Mouse (Mus musculus): ENCODE measurements around the gene Dpy19l3. TPM values are rescaled to one million over a fixed set of nuclear protein-coding genes. Genes with fewer than 3 reads are reported as not detected.
A peak's percentile ranks its signal among the peaks of the same experiment; 100 is the strongest.

Gene Dpy19l3
- polyA plus RNA-seq, 1 experiment from 2014 or later = 42.5 TPM

- Histone ChIP-seq H3K27me3 (no peaks in the 10 kb centered on the region), H3K9ac (no peak overlapping the region), H3K4me2 (no peak overlapping the region), H3K36me3 (replicated peaks) (peaks cover 65% of the 10 kb centered on the region), H3K9me3 (no peaks in the 10 kb centered on the region), H3K27ac (no peak overlapping the region), H3K4me3 (replicated peaks) (no peak overlapping the region), H3K4me1 (no peaks in the 10 kb centered on the region)
- ATAC-seq (ENCODE audit: low FRiP score) = no peak
- 88% methylated on average over 8 of the region's 8 CpGs for WGBS
Observed at GRCm38 (mm10) chr7:35718421-35719178, 35.7 kb downstream of the Dpy19l3 start.

- WGBS = 94% methylated on average over 5 of the region's 5 CpGs
- no peak for ATAC-seq (ENCODE audit: low FRiP score)
- H3K27me3 ChIP-seq = no peaks in the 10 kb centered on the region
- H3K4me3 ChIP-seq (replicated peaks) = no peak overlapping the region
- no peaks in the 10 kb centered on the region for H3K4me1 ChIP-seq
- H3K27ac ChIP-seq = no peak overlapping the region
- no peak overlapping the region for H3K4me2 ChIP-seq
- H3K36me3 ChIP-seq (replicated peaks) = peaks cover 62% of the 10 kb centered on the region
- H3K9me3 ChIP-seq = no peaks in the 10 kb centered on the region
- no peak overlapping the region for H3K9ac ChIP-seq
Observed at GRCm38 (mm10) chr7:35710366-35710765, 43.9 kb downstream of the Dpy19l3 start.

GRCm38 (mm10) chr7:35708101-35708500 lies 46.2 kb downstream of the Dpy19l3 start:
- no peak for ATAC-seq (ENCODE audit: low FRiP score)
- no peaks in the 10 kb centered on the region for H3K27me3 ChIP-seq
- WGBS = 93% methylated on average over 16 of the region's 16 CpGs
- no peaks in the 10 kb centered on the region for H3K9me3 ChIP-seq
- no peak overlapping the region for H3K9ac ChIP-seq
- H3K4me1 ChIP-seq = no peaks in the 10 kb centered on the region
- no peak overlapping the region for H3K4me3 ChIP-seq (replicated peaks)
- H3K36me3 ChIP-seq (replicated peaks) = peaks cover 54% of the 10 kb centered on the region
- no peak overlapping the region for H3K4me2 ChIP-seq
- no peak overlapping the region for H3K27ac ChIP-seq

- no peak overlapping the region for H3K27ac ChIP-seq
- H3K27me3 ChIP-seq = no peaks in the 10 kb centered on the region
- no peaks in the 10 kb centered on the region for H3K4me1 ChIP-seq
- no peaks in the 10 kb centered on the region for H3K9me3 ChIP-seq
- H3K36me3 ChIP-seq (replicated peaks) = peaks cover 50% of the 10 kb centered on the region
- H3K9ac ChIP-seq = no peak overlapping the region
- ATAC-seq (ENCODE audit: low FRiP score) = no peak
- H3K4me3 ChIP-seq (replicated peaks) = no peak overlapping the region
- H3K4me2 ChIP-seq = no peak overlapping the region
- WGBS = 91% methylated on average over 8 of the region's 8 CpGs
Observed at GRCm38 (mm10) chr7:35699005-35699404, 55.2 kb downstream of the Dpy19l3 start.

GRCm38 (mm10) chr7:35698073-35698472 lies 56.2 kb downstream of the Dpy19l3 start:
- WGBS = 100% methylated on average over 1 of the region's 1 CpGs
- Histone ChIP-seq H3K4me1 (no peaks in the 10 kb centered on the region), H3K4me2 (no peak overlapping the region), H3K36me3 (replicated peaks) (peaks cover 42% of the 10 kb centered on the region), H3K4me3 (replicated peaks) (no peak overlapping the region), H3K27me3 (no peaks in the 10 kb centered on the region), H3K9ac (no peak overlapping the region), H3K9me3 (no peaks in the 10 kb centered on the region), H3K27ac (no peak overlapping the region)
- ATAC-seq (ENCODE audit: low FRiP score) = no peak

- 94% methylated on average over 12 of the region's 12 CpGs for WGBS
- Histone ChIP-seq H3K4me3 (replicated peaks) (no peak overlapping the region), H3K4me2 (no peak overlapping the region), H3K9me3 (no peaks in the 10 kb centered on the region), H3K27ac (no peak overlapping the region), H3K27me3 (no peaks in the 10 kb centered on the region), H3K9ac (no peak overlapping the region), H3K4me1 (peaks cover 18% of the 10 kb centered on the region), H3K36me3 (replicated peaks) (peaks cover 38% of the 10 kb centered on the region)
- no peak for ATAC-seq (ENCODE audit: low FRiP score)
Observed at GRCm38 (mm10) chr7:35692641-35693040, 61.6 kb downstream of the Dpy19l3 start.

- Histone ChIP-seq H3K27ac (peak overlapping the region; percentile 66; the same call in 1 of the 2 replicates), H3K36me3 (replicated peaks) (peaks cover 38% of the 10 kb centered on the region), H3K4me3 (replicated peaks) (no peak overlapping the region), H3K27me3 (no peaks in the 10 kb centered on the region), H3K4me1 (peaks cover 24% of the 10 kb centered on the region), H3K4me2 (no peak overlapping the region), H3K9me3 (no peaks in the 10 kb centered on the region), H3K9ac (no peak overlapping the region)
- 69% methylated on average over 14 of the region's 14 CpGs for WGBS
- peak; percentile 46; the same call in 1 of the 2 replicates for ATAC-seq (ENCODE audit: low FRiP score)
Observed at GRCm38 (mm10) chr7:35692117-35692516, 62.1 kb downstream of the Dpy19l3 start.

- Histone ChIP-seq H3K27me3 (no peaks in the 10 kb centered on the region), H3K4me3 (replicated peaks) (no peak overlapping the region), H3K9ac (no peak overlapping the region), H3K4me1 (peaks cover 49% of the 10 kb centered on the region), H3K27ac (peak overlapping the region; percentile 32; the same call in 1 of the 2 replicates), H3K9me3 (no peaks in the 10 kb centered on the region), H3K4me2 (no peak overlapping the region), H3K36me3 (replicated peaks) (peaks cover 24% of the 10 kb centered on the region)
- WGBS = 86% methylated on average over 11 of the region's 11 CpGs
- no peak for ATAC-seq (ENCODE audit: low FRiP score)
Observed at GRCm38 (mm10) chr7:35688781-35689349, 65.4 kb downstream of the Dpy19l3 start.

GRCm38 (mm10) chr7:35688276-35688675 lies 66.0 kb downstream of the Dpy19l3 start:
- Histone ChIP-seq H3K9me3 (0 out of 2 replicates have a peak, but pooled peaks cover 2% of the 10 kb centered on the region), H3K4me3 (replicated peaks) (no peak overlapping the region), H3K4me2 (0 out of 2 replicates have a peak overlapping the region, but pooled peaks have one; percentile 4), H3K27me3 (no peaks in the 10 kb centered on the region), H3K4me1 (peaks cover 53% of the 10 kb centered on the region), H3K36me3 (replicated peaks) (peaks cover 24% of the 10 kb centered on the region), H3K9ac (no peak overlapping the region), H3K27ac (peak overlapping the region; percentile 9; the same call in 1 of the 2 replicates)
- no peak for ATAC-seq (ENCODE audit: low FRiP score)
- 35% methylated on average over 9 of the region's 9 CpGs for WGBS

GRCm38 (mm10) chr7:35687229-35687628 lies 67.0 kb downstream of the Dpy19l3 start:
- 0 out of 2 replicates have a peak overlapping the region, but pooled peaks have one; percentile 13 for H3K4me2 ChIP-seq
- WGBS = 21% methylated on average over 10 of the region's 10 CpGs
- H3K27me3 ChIP-seq = no peaks in the 10 kb centered on the region
- ATAC-seq (ENCODE audit: low FRiP score) = no peak
- 0 out of 2 replicates have a peak, but pooled peaks cover 2% of the 10 kb centered on the region for H3K9me3 ChIP-seq
- H3K36me3 ChIP-seq (replicated peaks) = peaks cover 21% of the 10 kb centered on the region
- H3K4me3 ChIP-seq (replicated peaks) = no peak overlapping the region
- H3K27ac ChIP-seq = no peak overlapping the region
- H3K9ac ChIP-seq = no peak overlapping the region
- H3K4me1 ChIP-seq = peaks cover 51% of the 10 kb centered on the region

GRCm38 (mm10) chr7:35686756-35687155 lies 67.5 kb downstream of the Dpy19l3 start:
- no peak overlapping the region for H3K9ac ChIP-seq
- H3K4me3 ChIP-seq (replicated peaks) = no peak overlapping the region
- 0 out of 2 replicates have a peak, but pooled peaks cover 2% of the 10 kb centered on the region for H3K9me3 ChIP-seq
- no peaks in the 10 kb centered on the region for H3K27me3 ChIP-seq
- H3K4me1 ChIP-seq = peaks cover 50% of the 10 kb centered on the region
- H3K36me3 ChIP-seq (replicated peaks) = peaks cover 16% of the 10 kb centered on the region
- ATAC-seq (ENCODE audit: low FRiP score) = no peak
- 26% methylated on average over 13 of the region's 13 CpGs for WGBS
- 0 out of 2 replicates have a peak overlapping the region, but pooled peaks have one; percentile 13 for H3K4me2 ChIP-seq
- no peak overlapping the region for H3K27ac ChIP-seq

- H3K9ac ChIP-seq = no peak overlapping the region
- H3K4me1 ChIP-seq = peaks cover 50% of the 10 kb centered on the region
- no peak overlapping the region for H3K4me2 ChIP-seq
- H3K27me3 ChIP-seq = no peaks in the 10 kb centered on the region
- 62% methylated on average over 11 of the region's 11 CpGs for WGBS
- peak overlapping the region; percentile 59; the same call in 1 of the 2 replicates for H3K27ac ChIP-seq
- no peak overlapping the region for H3K4me3 ChIP-seq (replicated peaks)
- peaks cover 12% of the 10 kb centered on the region for H3K36me3 ChIP-seq (replicated peaks)
- 0 out of 2 replicates have a peak, but pooled peaks cover 2% of the 10 kb centered on the region for H3K9me3 ChIP-seq
- ATAC-seq (ENCODE audit: low FRiP score) = no peak
Observed at GRCm38 (mm10) chr7:35686216-35686615, 68.0 kb downstream of the Dpy19l3 start.

Measured in forebrain, embryonic 12.5 days (tissue).